Mouse (Mus musculus) heart, postnatal 0 days (tissue): ENCODE data around the gene Atf5.

Experiments
- CTCF ChIP-seq: IDR thresholded peaks from 2 replicates; pipeline ENCODE4 v1.5.1; 2016; ENCODE audit warnings: antibody characterized with exemption, control low read depth, low read depth
- EP300 ChIP-seq: IDR thresholded peaks from 2 replicates; pipeline ENCODE4 v1.6.1; 2016; ENCODE audit warnings: antibody characterized with exemption, low read depth

DNA sequence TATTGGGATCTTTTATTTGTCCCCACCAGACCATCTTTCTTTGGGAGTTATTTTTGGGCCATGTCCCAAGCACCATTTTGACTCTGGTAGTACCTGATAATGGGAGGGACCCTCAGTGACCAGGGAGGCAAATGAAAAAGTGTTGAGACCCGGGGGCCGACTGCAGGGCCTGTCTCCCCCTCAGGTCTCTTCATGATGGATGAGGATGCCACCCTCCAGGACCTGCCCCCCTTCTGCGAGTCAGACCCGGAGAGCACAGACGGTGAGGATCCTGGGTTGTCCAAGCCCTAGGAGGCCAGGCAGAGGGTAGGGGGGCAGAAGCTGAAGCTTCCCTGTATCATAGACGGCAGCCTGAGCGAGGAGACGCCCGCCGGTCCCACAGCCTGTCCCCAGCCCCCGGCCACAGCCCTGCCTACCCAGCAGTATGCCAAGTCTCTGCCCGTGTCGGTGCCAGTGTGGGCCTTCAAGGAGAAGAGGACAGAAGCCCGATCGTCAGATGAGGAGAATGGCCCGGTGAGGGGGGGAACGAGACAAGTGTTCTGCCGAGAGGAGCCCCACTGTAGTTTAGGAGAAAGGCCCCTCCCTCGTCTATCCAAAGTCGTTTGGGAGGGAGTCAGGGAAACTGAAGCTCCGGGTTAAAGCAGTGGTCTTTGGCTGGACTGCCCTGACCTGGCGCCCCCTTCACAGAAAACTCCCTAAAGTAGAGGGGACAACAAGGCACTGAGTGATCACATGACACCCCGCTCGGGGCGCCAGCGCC is 37.3 kb upstream of the Atf5 start:
- no peak for TF ChIP-seq CTCF
- TF ChIP-seq EP300: no peak
